In genomic region chr3:69238141-69238851, GRCm38 (mm10) we compare ENCODE assay signal across 9 mouse cellular contexts. TPM values are rescaled to one million over a fixed set of nuclear protein-coding genes. Genes with fewer than 3 reads are reported as not detected.
DNase-seq lines count a peak whose midpoint lies in the region; ATAC-seq and TF ChIP-seq lines count a peak whose summit lies in the region.
"Had no signal": no experiment of that assay in that cellular context is flagged by ENCODE, and none has a peak within 500 bp of the region (broad histone marks: within the 10 kb centered on the region; RNA-seq: fewer than 3 reads in every experiment).

No protein-coding gene starts in this region.

- no peak overlapping the region for H3K4me3 ChIP-seq in embryonic facial prominence, embryonic 12.5 days
- no peak overlapping the region for H3K4me3 ChIP-seq in liver, embryonic 14.5 days (ENCODE audit: insufficient read depth in 1 of 2, low read depth in 2 of 2, low read length in 2 of 2)
- H3K4me3 ChIP-seq: liver, embryonic 15.5 days had no signal

- H3K4me1 ChIP-seq in embryonic facial prominence, embryonic 12.5 days, result no peaks in the 10 kb centered on the region
- H3K4me1 ChIP-seq in liver, embryonic 14.5 days (replicated peaks; ENCODE audit: control insufficient read depth in 2 of 2, insufficient read depth in 2 of 2, low read length in 1 of 2), result no peaks in the 10 kb centered on the region
- H3K4me1 ChIP-seq: liver, embryonic 15.5 days had no signal

- TF ChIP-seq EP300 in liver, embryonic 14.5 days (IDR thresholded peaks at IDR 0.05; ENCODE audit: low read depth), result no peak

- H3K27me3 ChIP-seq in embryonic facial prominence, embryonic 12.5 days, result no peaks in the 10 kb centered on the region
- no peaks in the 10 kb centered on the region for H3K27me3 ChIP-seq in liver, embryonic 14.5 days (ENCODE audit: control insufficient read depth, insufficient read depth, low read length)
- H3K27me3 ChIP-seq: liver, embryonic 15.5 days had no signal

- no peak overlapping the region for H3K9ac ChIP-seq in embryonic facial prominence, embryonic 12.5 days
- no peak overlapping the region for H3K9ac ChIP-seq in liver, embryonic 14.5 days (replicated peaks)
- H3K9ac ChIP-seq: liver, embryonic 15.5 days had no signal

- peak; percentile 64 for TF ChIP-seq CTCF in liver, embryonic 14.5 days (IDR thresholded peaks at IDR 0.05; ENCODE audit: low read depth)

- 47% methylated on average over 12 of the region's 12 CpGs for WGBS in embryonic facial prominence, embryonic 12.5 days
- 42% methylated on average over 12 of the region's 12 CpGs for WGBS in liver, embryonic 14.5 days (ENCODE audit: insufficient replicate concordance)

- H3K4me2 ChIP-seq in embryonic facial prominence, embryonic 12.5 days (replicated peaks), result no peak overlapping the region
- no peak overlapping the region for H3K4me2 ChIP-seq in liver, embryonic 14.5 days (ENCODE audit: low read depth)
- H3K4me2 ChIP-seq: liver, embryonic 15.5 days had no signal

- H3K27ac ChIP-seq in embryonic facial prominence, embryonic 12.5 days, result no peak overlapping the region
- no peak overlapping the region for H3K27ac ChIP-seq in liver, embryonic 14.5 days
- H3K27ac ChIP-seq: liver, embryonic 15.5 days had no signal

- DNase-seq in cerebellum, adult 11 months, result peak; percentile 44
- DNase-seq in 3T3-L1 (ENCODE audit: low read depth, low spot score), result peak; percentile 85
- DNase-seq in adrenal gland, postnatal 25 days, result peak; percentile 59
- peak; percentile 63 for DNase-seq in kidney, adult 9 months
- peak; percentile 3 to 32 (median 13) for DNase-seq in liver, embryonic 14.5 days (ENCODE audit: low read depth in 3 of 3, low spot score in 3 of 3)
- DNase-seq in right cerebral cortex, postnatal 14 days, result peak; percentile 75

- H3K36me3 ChIP-seq in embryonic facial prominence, embryonic 12.5 days, result no peaks in the 10 kb centered on the region
- H3K36me3 ChIP-seq in liver, embryonic 14.5 days (replicated peaks; ENCODE audit: control insufficient read depth, insufficient read depth, low read depth), result no peaks in the 10 kb centered on the region
- H3K36me3 ChIP-seq: liver, embryonic 15.5 days had no signal

- ATAC-seq in cerebellum, adult (ENCODE audit: insufficient number of reproducible peaks, low FRiP score, low TSS enrichment), result no peak
- ATAC-seq in embryonic facial prominence, embryonic 12.5 days (ENCODE audit: insufficient number of reproducible peaks, insufficient read depth, low FRiP score, low TSS enrichment), result 0 out of 2 replicates have a peak, but pooled peaks have one; percentile 25
- ATAC-seq in liver, embryonic 14.5 days (ENCODE audit: insufficient read depth), result no peak

- H3K9me3 ChIP-seq in embryonic facial prominence, embryonic 12.5 days, result no peaks in the 10 kb centered on the region
- no peaks in the 10 kb centered on the region for H3K9me3 ChIP-seq in liver, embryonic 14.5 days (ENCODE audit: control insufficient read depth, low read length)
- H3K9me3 ChIP-seq: liver, embryonic 15.5 days had no signal

RNA-seq across cellular contexts. Expression of gene Arl14, which starts 16.1 kb away (rescaled TPM):
- total RNA-seq in adrenal gland, postnatal 25 days (2021), result not detected in 2 replicates
- polyA plus RNA-seq in embryonic facial prominence, embryonic 12.5 days (2016; fragmentation: Nextera tagmentation; extraction: Ambion mirVana), result not detected in 2 replicates
- 0.03 TPM in 1 of 2 replicates, not detected in the other for polyA plus RNA-seq in liver, embryonic 14.5 days (2012; rRNA removed)
- not detected in 2 replicates for polyA plus RNA-seq in liver, embryonic 14.5 days (2014; fragmentation: Nextera tagmentation; extraction: Ambion mirVana)
- polyA plus RNA-seq: liver, embryonic 15.5 days had no signal

Comparison
In these comparisons a context has a peak if more than half of its experiments do, and no peak if none do; other contexts are left out.
1. DNase-seq: peak in every context shown above with its lines; median percentile 85 in 3T3-L1; 75 in right cerebral cortex, postnatal 14 days; 63 in kidney, adult 9 months; 59 in adrenal gland, postnatal 25 days; 44 in cerebellum, adult 11 months; 13 in liver, embryonic 14.5 days.